Mouse (Mus musculus): ENCODE results near the gene Tns4.

The Tns4 gene

GRCm38 (mm10) chr11:99117907-99118306, 28.8 kb upstream of the Tns4 start:
- no peak for DNase-seq

- DNase-seq: no peak
Observed at GRCm38 (mm10) chr11:99115940-99116339, 26.8 kb upstream of the Tns4 start.

GRCm38 (mm10) chr11:99113111-99113510, 24.0 kb upstream of the Tns4 start:
- no peak for DNase-seq

- DNase-seq: no peak
Observed at GRCm38 (mm10) chr11:99112700-99113099, 23.6 kb upstream of the Tns4 start.

- DNase-seq: no peak
Observed at GRCm38 (mm10) chr11:99111631-99112030, 22.5 kb upstream of the Tns4 start.

GRCm38 (mm10) chr11:99111155-99111554, 22.0 kb upstream of the Tns4 start:
- no peak for DNase-seq

- DNase-seq: no peak
Observed at GRCm38 (mm10) chr11:99110370-99111110, 21.4 kb upstream of the Tns4 start.

GRCm38 (mm10) chr11:99108296-99108695, 19.2 kb upstream of the Tns4 start:
- DNase-seq: no peak

GRCm38 (mm10) chr11:99105981-99106726, 17.0 kb upstream of the Tns4 start:
- DNase-seq: no peak

GRCm38 (mm10) chr11:99104609-99105410, 15.7 kb upstream of the Tns4 start:
- DNase-seq: no peak

- no peak for DNase-seq
Observed at GRCm38 (mm10) chr11:99102575-99103270, 13.6 kb upstream of the Tns4 start.

- no peak for DNase-seq
Observed at GRCm38 (mm10) chr11:99101693-99102092, 12.6 kb upstream of the Tns4 start.

GRCm38 (mm10) chr11:99100215-99100614, 11.1 kb upstream of the Tns4 start:
- no peak for DNase-seq

- no peak for DNase-seq
Observed at GRCm38 (mm10) chr11:99099516-99099915, 10.4 kb upstream of the Tns4 start.

- DNase-seq: no peak
Observed at GRCm38 (mm10) chr11:99098924-99099323, 9.8 kb upstream of the Tns4 start.

GRCm38 (mm10) chr11:99096996-99097774, 8.1 kb upstream of the Tns4 start:
- no peak for DNase-seq

GRCm38 (mm10) chr11:99096417-99096816, 7.3 kb upstream of the Tns4 start:
- no peak for DNase-seq

GRCm38 (mm10) chr11:99095759-99096158, 6.7 kb upstream of the Tns4 start:
- DNase-seq: no peak

- no peak for DNase-seq
Observed at GRCm38 (mm10) chr11:99094911-99095676, 6.0 kb upstream of the Tns4 start.

- no peak for DNase-seq
Observed at GRCm38 (mm10) chr11:99093740-99094139, 4.6 kb upstream of the Tns4 start.

- no peak for DNase-seq
Observed at GRCm38 (mm10) chr11:99091666-99092065, 2.6 kb upstream of the Tns4 start.
